In the genomic region with DNA sequence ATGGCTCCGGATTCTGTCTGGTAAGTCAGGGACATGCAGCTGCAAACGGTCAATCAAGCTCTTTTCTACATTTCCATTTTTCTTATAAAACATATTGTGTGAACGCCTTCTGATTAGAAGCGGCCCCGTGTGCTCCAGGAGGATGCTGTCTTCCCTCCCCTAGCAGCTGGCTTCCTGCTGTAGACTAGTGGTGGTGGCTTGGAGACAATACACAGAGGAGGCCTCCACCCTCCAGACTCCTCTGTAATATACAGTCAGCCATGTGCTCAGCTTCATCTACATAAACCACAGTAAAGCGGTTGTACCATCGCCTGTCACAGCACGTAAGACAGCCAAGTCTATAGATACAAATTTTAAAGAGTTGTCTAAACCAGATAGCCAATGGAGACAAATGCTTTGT, we compare ENCODE assay signal across 15 mouse cellular contexts. TPM values are rescaled to one million over a fixed set of nuclear protein-coding genes. Genes with fewer than 3 reads are reported as not detected.
A peak's percentile ranks its signal among the peaks of the same experiment; 100 is the strongest.
DNase-seq lines count a peak whose midpoint lies in the region; ATAC-seq and TF ChIP-seq lines count a peak whose summit lies in the region.
"Had no signal": no experiment of that assay in that cellular context is flagged by ENCODE, and none has a peak within 500 bp of the region (broad histone marks: within the 10 kb centered on the region; RNA-seq: fewer than 3 reads in every experiment).

No protein-coding gene starts in this region.

- TF ChIP-seq CTCF in stomach, postnatal 0 days (IDR thresholded peaks at IDR 0.05; ENCODE audit: low read depth) = no peak

- no peak for TF ChIP-seq EP300 in stomach, postnatal 0 days (optimal IDR thresholded peaks at IDR 0.05)

- no peaks in the 10 kb centered on the region for H3K4me1 ChIP-seq in forebrain, embryonic 14.5 days (ENCODE audit: control insufficient read depth, insufficient read depth, low read length)
- H3K4me1 ChIP-seq in forebrain, embryonic 12.5 days = no peaks in the 10 kb centered on the region
- 0 out of 2 replicates have a peak, but pooled peaks cover 5% of the 10 kb centered on the region for H3K4me1 ChIP-seq in kidney, embryonic 16.5 days (ENCODE audit: insufficient read depth, low read length)
- no peaks in the 10 kb centered on the region for H3K4me1 ChIP-seq in stomach, embryonic 15.5 days
- H3K4me1 ChIP-seq in stomach, postnatal 0 days (replicated peaks; ENCODE audit: control insufficient read depth, insufficient read depth) = no peaks in the 10 kb centered on the region
- peaks cover 2% of the 10 kb centered on the region; the same call in 1 of the 2 replicates for H3K4me1 ChIP-seq in stomach, embryonic 16.5 days (ENCODE audit: control insufficient read depth, insufficient read depth, low read length)

- H3K4me2 ChIP-seq in forebrain, embryonic 14.5 days (ENCODE audit: low read length) = no peak overlapping the region
- H3K4me2 ChIP-seq in forebrain, embryonic 12.5 days = no peak overlapping the region
- no peak overlapping the region for H3K4me2 ChIP-seq in kidney, embryonic 16.5 days (replicated peaks; ENCODE audit: low read depth, low read length)
- no peak overlapping the region for H3K4me2 ChIP-seq in stomach, embryonic 15.5 days
- H3K4me2 ChIP-seq in stomach, postnatal 0 days (replicated peaks; ENCODE audit: low read depth) = no peak overlapping the region
- H3K4me2 ChIP-seq in stomach, embryonic 16.5 days (ENCODE audit: low read depth, low read length) = no peak overlapping the region
- H3K4me2 ChIP-seq: hindbrain, embryonic 13.5 days had no signal

- H3K9me3 ChIP-seq in forebrain, embryonic 14.5 days (replicated peaks; ENCODE audit: control insufficient read depth, low read length) = no peaks in the 10 kb centered on the region
- H3K9me3 ChIP-seq in forebrain, embryonic 12.5 days = no peaks in the 10 kb centered on the region
- no peaks in the 10 kb centered on the region for H3K9me3 ChIP-seq in kidney, embryonic 16.5 days (ENCODE audit: low read length)
- no peaks in the 10 kb centered on the region for H3K9me3 ChIP-seq in stomach, embryonic 15.5 days
- H3K9me3 ChIP-seq in stomach, postnatal 0 days (ENCODE audit: control insufficient read depth, low read length) = no peaks in the 10 kb centered on the region
- H3K9me3 ChIP-seq in stomach, embryonic 16.5 days (replicated peaks; ENCODE audit: control insufficient read depth, low read length) = no peaks in the 10 kb centered on the region
- H3K9me3 ChIP-seq: G1E; hindbrain, embryonic 13.5 days had no signal

- WGBS in forebrain, embryonic 14.5 days = 83% methylated on average over 8 of the region's 8 CpGs
- WGBS in forebrain, embryonic 12.5 days = 85% methylated on average over 8 of the region's 8 CpGs
- 82% methylated on average over 8 of the region's 8 CpGs for WGBS in kidney, embryonic 16.5 days
- WGBS in stomach, embryonic 15.5 days = 64% methylated on average over 8 of the region's 8 CpGs
- WGBS in stomach, postnatal 0 days = 70% methylated on average over 8 of the region's 8 CpGs
- WGBS in stomach, embryonic 16.5 days = 65% methylated on average over 8 of the region's 8 CpGs

- ATAC-seq in forebrain, embryonic 14.5 days = peak; percentile 62
- ATAC-seq in forebrain, embryonic 12.5 days (ENCODE audit: low FRiP score) = no peak
- peak; percentile 61; the same call in 1 of the 2 replicates for ATAC-seq in kidney, embryonic 16.5 days (ENCODE audit: low FRiP score, low TSS enrichment)
- ATAC-seq in stomach, embryonic 15.5 days (ENCODE audit: insufficient read depth, low FRiP score, low read depth) = no peak
- ATAC-seq in stomach, postnatal 0 days (ENCODE audit: low FRiP score, low TSS enrichment) = no peak
- ATAC-seq in stomach, embryonic 16.5 days (ENCODE audit: insufficient read depth, low FRiP score) = no peak

- no peak overlapping the region for H3K9ac ChIP-seq in forebrain, embryonic 14.5 days (ENCODE audit: low read length)
- H3K9ac ChIP-seq in forebrain, embryonic 12.5 days = no peak overlapping the region
- H3K9ac ChIP-seq in kidney, embryonic 16.5 days (replicated peaks; ENCODE audit: low read length) = no peak overlapping the region
- no peak overlapping the region for H3K9ac ChIP-seq in stomach, embryonic 15.5 days
- no peak overlapping the region for H3K9ac ChIP-seq in stomach, postnatal 0 days (ENCODE audit: low read length)
- H3K9ac ChIP-seq in stomach, embryonic 16.5 days (ENCODE audit: low read length) = no peak overlapping the region
- H3K9ac ChIP-seq: hindbrain, embryonic 13.5 days had no signal

- no peak overlapping the region for H3K4me3 ChIP-seq in forebrain, embryonic 14.5 days (ENCODE audit: low read depth, low read length)
- no peak overlapping the region for H3K4me3 ChIP-seq in forebrain, embryonic 12.5 days (replicated peaks)
- no peak overlapping the region for H3K4me3 ChIP-seq in kidney, embryonic 16.5 days (ENCODE audit: low read length)
- no peak overlapping the region for H3K4me3 ChIP-seq in stomach, embryonic 15.5 days (replicated peaks)
- no peak overlapping the region for H3K4me3 ChIP-seq in stomach, postnatal 0 days (ENCODE audit: low read depth, low read length)
- no peak overlapping the region for H3K4me3 ChIP-seq in stomach, embryonic 16.5 days (replicated peaks; ENCODE audit: low read length)
- H3K4me3 ChIP-seq: hindbrain, embryonic 13.5 days; left cerebral cortex, adult 2 months had no signal

- H3K27ac ChIP-seq in forebrain, embryonic 14.5 days (ENCODE audit: low read depth, low read length) = no peak overlapping the region
- H3K27ac ChIP-seq in forebrain, embryonic 12.5 days = no peak overlapping the region
- no peak overlapping the region for H3K27ac ChIP-seq in kidney, embryonic 16.5 days (ENCODE audit: low read length)
- H3K27ac ChIP-seq in stomach, embryonic 15.5 days = peak overlapping the region; percentile 0; the same call in 1 of the 2 replicates
- H3K27ac ChIP-seq in stomach, postnatal 0 days (replicated peaks) = no peak overlapping the region
- H3K27ac ChIP-seq in stomach, embryonic 16.5 days (ENCODE audit: low read length) = peak overlapping the region; percentile 46
- H3K27ac ChIP-seq: hindbrain, embryonic 13.5 days; left cerebral cortex, adult 2 months had no signal

- H3K36me3 ChIP-seq in forebrain, embryonic 14.5 days (ENCODE audit: control insufficient read depth, insufficient read depth, low read length) = no peaks in the 10 kb centered on the region
- H3K36me3 ChIP-seq in forebrain, embryonic 12.5 days (replicated peaks) = no peaks in the 10 kb centered on the region
- peaks cover 4% of the 10 kb centered on the region; the same call in 1 of the 2 replicates for H3K36me3 ChIP-seq in kidney, embryonic 16.5 days (ENCODE audit: insufficient read depth, low read length)
- H3K36me3 ChIP-seq in stomach, embryonic 15.5 days = no peaks in the 10 kb centered on the region; the same call in 1 of the 2 replicates
- no peaks in the 10 kb centered on the region for H3K36me3 ChIP-seq in stomach, postnatal 0 days (ENCODE audit: control insufficient read depth, insufficient read depth, low read length)
- H3K36me3 ChIP-seq in stomach, embryonic 16.5 days (ENCODE audit: control insufficient read depth, insufficient read depth, low read length) = no peaks in the 10 kb centered on the region
- H3K36me3 ChIP-seq: G1E; hindbrain, embryonic 13.5 days had no signal

- no peaks in the 10 kb centered on the region for H3K27me3 ChIP-seq in forebrain, embryonic 14.5 days (replicated peaks; ENCODE audit: control insufficient read depth, insufficient read depth, low read length)
- no peaks in the 10 kb centered on the region for H3K27me3 ChIP-seq in forebrain, embryonic 12.5 days
- no peaks in the 10 kb centered on the region for H3K27me3 ChIP-seq in kidney, embryonic 16.5 days (ENCODE audit: insufficient read depth, low read length)
- H3K27me3 ChIP-seq in stomach, embryonic 15.5 days (replicated peaks) = no peaks in the 10 kb centered on the region
- no peaks in the 10 kb centered on the region for H3K27me3 ChIP-seq in stomach, postnatal 0 days (ENCODE audit: control insufficient read depth, insufficient read depth, low read length)
- no peaks in the 10 kb centered on the region for H3K27me3 ChIP-seq in stomach, embryonic 16.5 days (ENCODE audit: control insufficient read depth, insufficient read depth, low read length)
- H3K27me3 ChIP-seq: hindbrain, embryonic 13.5 days had no signal

- peak; percentile 12 for DNase-seq in forebrain, embryonic 14.5 days (ENCODE audit: low spot score)
- DNase-seq in kidney, adult 8-10 months = no peak
- DNase-seq in stomach, postnatal 0 days (ENCODE audit: low spot score) = no peak
- DNase-seq in adrenal gland, adult 8-10 months = no peak
- DNase-seq: cerebellum, adult 11 months; lung, adult 2 months; retina, postnatal 1 day had no signal

RNA-seq across cellular contexts. Expression of a gene that starts 40.2 kb away (rescaled TPM):
- polyA plus RNA-seq in forebrain, embryonic 14.5 days (2014; fragmentation: Nextera tagmentation; extraction: Ambion mirVana) = 12.3 and 15.6 TPM in 2 replicates
- polyA plus RNA-seq in forebrain, embryonic 12.5 days (2016; fragmentation: Nextera tagmentation; extraction: Ambion mirVana) = 16.4 and 20.4 TPM in 2 replicates
- 72.3 and 78.7 TPM in 2 replicates for polyA plus RNA-seq in kidney, embryonic 16.5 days (2015; fragmentation: Nextera tagmentation; extraction: Ambion mirVana)
- polyA plus RNA-seq in stomach, embryonic 15.5 days (2015; fragmentation: Nextera tagmentation; extraction: Ambion mirVana) = 52.5 and 61.1 TPM in 2 replicates
- polyA plus RNA-seq in stomach, postnatal 0 days (2015; fragmentation: Nextera tagmentation; extraction: Ambion mirVana) = 27.6 and 28.9 TPM in 2 replicates
- polyA plus RNA-seq in stomach, embryonic 16.5 days (2015; fragmentation: Nextera tagmentation; extraction: Ambion mirVana) = 72.4 and 75.1 TPM in 2 replicates
- 10 to 100 TPM; 23.3 to 76.8 (median 55.6) TPM for total RNA-seq in adrenal gland, adult 8-10 months (2022)
- total RNA-seq: granulocyte monocyte progenitor cell, adult 5-6 weeks had no signal
- polyA plus RNA-seq: G1E had no signal

Comparison
In these comparisons a context has a peak if more than half of its experiments do, and no peak if none do; other contexts are left out.
1. ATAC-seq: peak in forebrain, embryonic 14.5 days (single experiment) and kidney, embryonic 16.5 days (single experiment); none in forebrain, embryonic 12.5 days (single experiment), stomach, embryonic 15.5 days (single experiment), stomach, postnatal 0 days (single experiment) and stomach, embryonic 16.5 days (single experiment).
2. H3K27ac ChIP-seq: peak in stomach, embryonic 15.5 days (single experiment) and stomach, embryonic 16.5 days (single experiment); none in forebrain, embryonic 14.5 days (single experiment), forebrain, embryonic 12.5 days (single experiment), kidney, embryonic 16.5 days (single experiment) and stomach, postnatal 0 days (single experiment).